Mouse (Mus musculus): ENCODE measurements at regions not wholly inside any gene's neighbourhood (a gene's known extent, or its start where the extent isn't known, plus 50 kb on each side); places are given as distances from the start of the nearest gene placed in this dataset.

- WGBS, result 84% methylated on average over 14 of the region's 14 CpGs
- H3K4me2 ChIP-seq (replicated peaks), result no peak overlapping the region
- no peak for ATAC-seq (replicated peaks)
Measured at GRCm38 (mm10) chr17:15145191-15145968, 104.0 kb upstream of the Gm3448 start.

GRCm38 (mm10) chr17:15140391-15140790 is 99.1 kb upstream of the Gm3448 start:
- H3K27me3 ChIP-seq, result no peaks in the 10 kb centered on the region
- WGBS, result 83% methylated on average over 4 of the region's 4 CpGs
- no peak for ATAC-seq (replicated peaks)
- no peak overlapping the region for H3K9ac ChIP-seq (replicated peaks)
- no peaks in the 10 kb centered on the region for H3K36me3 ChIP-seq
- H3K4me1 ChIP-seq, result no peaks in the 10 kb centered on the region
- no peak overlapping the region for H3K4me3 ChIP-seq
- H3K4me2 ChIP-seq (replicated peaks), result no peak overlapping the region
- no peaks in the 10 kb centered on the region for H3K9me3 ChIP-seq
- H3K27ac ChIP-seq (replicated peaks), result no peak overlapping the region

More at GRCm38 (mm10) chr17:15145191-15145968, 104.0 kb upstream of the Gm3448 start:
- H3K4me3 ChIP-seq, result no peak overlapping the region
- H3K36me3 ChIP-seq, result no peaks in the 10 kb centered on the region
- no peak overlapping the region for H3K9ac ChIP-seq (replicated peaks)
- H3K27ac ChIP-seq (replicated peaks), result no peak overlapping the region
- H3K4me1 ChIP-seq, result no peaks in the 10 kb centered on the region
- H3K9me3 ChIP-seq, result no peaks in the 10 kb centered on the region
- no peaks in the 10 kb centered on the region for H3K27me3 ChIP-seq
